Mouse (Mus musculus) urinary bladder, postnatal 14 days (tissue): ENCODE results near the gene Sgcd.

Experiments used
- DNase-seq: peaks from one replicate; pipeline ENCODE4 v3.0.0; 2021; ENCODE audit warnings: low spot score

Gene Sgcd

GRCm38 (mm10) chr11:47276586-47276985, 712.2 kb downstream of the Sgcd start:
- no peak for DNase-seq

DNA sequence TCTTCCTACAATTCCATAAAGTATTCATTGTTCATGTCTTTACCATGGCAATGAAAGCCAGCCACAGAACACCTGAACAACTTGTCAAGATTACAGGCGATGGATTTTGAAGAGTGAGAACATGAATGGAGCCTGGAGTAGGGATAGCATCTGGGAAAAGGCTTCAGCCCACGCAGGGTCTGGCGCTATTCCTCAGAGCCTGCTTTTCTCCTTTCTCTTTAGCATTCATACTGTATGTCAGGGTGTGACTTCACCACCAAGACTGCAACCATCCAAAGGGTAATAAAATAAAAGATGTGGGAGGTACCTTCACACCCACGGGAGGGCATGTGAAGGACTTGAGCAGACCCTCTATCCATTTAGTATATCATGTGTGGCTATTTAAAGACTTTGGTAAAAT, 720.2 kb downstream of the Sgcd start:
- no peak for DNase-seq

GRCm38 (mm10) chr11:47264267-47264984, 724.3 kb downstream of the Sgcd start:
- DNase-seq, result no peak

GRCm38 (mm10) chr11:47250301-47250700, 738.5 kb downstream of the Sgcd start:
- no peak for DNase-seq

DNA sequence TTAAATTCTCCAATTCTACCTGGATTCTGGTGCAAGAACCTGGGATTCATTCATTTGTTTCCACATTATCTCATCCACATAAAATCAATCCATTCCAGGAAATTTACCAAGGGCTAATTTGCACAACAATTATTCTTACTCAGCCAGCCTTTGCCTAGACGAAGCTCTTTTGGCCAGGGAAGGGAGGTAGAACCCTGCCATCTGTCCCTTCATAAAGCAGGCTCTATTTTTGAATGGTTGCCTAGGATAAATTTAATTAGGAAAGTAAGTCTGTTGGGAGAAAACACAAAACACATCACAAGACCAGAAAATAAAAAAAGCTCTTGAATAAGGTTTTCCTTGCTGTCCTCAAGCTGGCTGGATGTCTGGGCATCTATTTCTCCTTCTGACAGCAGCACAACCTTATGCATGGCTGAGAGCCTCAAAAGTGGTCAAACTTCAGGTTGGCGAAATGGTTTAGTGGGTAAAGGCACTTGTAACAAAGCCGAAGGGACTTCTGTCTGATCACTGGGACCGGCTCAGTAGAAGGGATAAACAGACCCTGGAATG, 740.4 kb downstream of the Sgcd start:
- no peak for DNase-seq

DNA sequence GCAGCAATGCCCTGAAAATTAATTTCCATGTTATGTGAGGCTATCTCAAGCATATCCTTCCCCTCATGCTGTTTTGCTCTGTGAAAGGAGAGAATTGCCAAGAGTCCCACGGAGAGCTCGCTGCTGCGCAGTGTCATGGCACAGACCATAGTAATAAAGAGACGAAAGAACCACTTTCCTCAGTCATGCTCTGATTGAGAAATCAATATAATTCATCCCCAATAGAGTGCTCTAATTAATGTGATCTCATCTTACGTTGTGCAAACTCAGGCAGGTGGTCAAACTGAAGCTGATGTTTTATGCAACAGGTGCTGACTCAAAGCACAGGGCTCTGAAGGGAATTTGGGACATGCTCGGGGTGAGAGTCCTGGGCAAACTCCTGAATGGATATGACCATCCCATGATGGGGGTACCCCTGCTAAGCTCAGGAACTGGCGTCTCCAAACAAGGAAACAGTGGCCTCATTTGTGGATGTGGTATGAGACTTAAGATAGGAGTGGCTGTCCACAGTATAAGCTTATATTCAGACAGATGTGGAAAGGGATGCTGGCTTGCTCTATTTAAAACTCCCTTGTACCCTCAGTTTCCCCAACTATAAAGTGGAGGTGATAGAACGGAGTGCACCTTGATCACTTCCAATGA, 740.9 kb downstream of the Sgcd start:
- no peak for DNase-seq

GRCm38 (mm10) chr11:47242401-47242800, 746.4 kb downstream of the Sgcd start:
- no peak for DNase-seq

- no peak for DNase-seq
Measured at GRCm38 (mm10) chr11:47228222-47228621, 760.5 kb downstream of the Sgcd start.

GRCm38 (mm10) chr11:47224148-47224547, 764.6 kb downstream of the Sgcd start:
- no peak for DNase-seq

GRCm38 (mm10) chr11:47211531-47211930, 777.2 kb downstream of the Sgcd start:
- DNase-seq, result no peak

DNA sequence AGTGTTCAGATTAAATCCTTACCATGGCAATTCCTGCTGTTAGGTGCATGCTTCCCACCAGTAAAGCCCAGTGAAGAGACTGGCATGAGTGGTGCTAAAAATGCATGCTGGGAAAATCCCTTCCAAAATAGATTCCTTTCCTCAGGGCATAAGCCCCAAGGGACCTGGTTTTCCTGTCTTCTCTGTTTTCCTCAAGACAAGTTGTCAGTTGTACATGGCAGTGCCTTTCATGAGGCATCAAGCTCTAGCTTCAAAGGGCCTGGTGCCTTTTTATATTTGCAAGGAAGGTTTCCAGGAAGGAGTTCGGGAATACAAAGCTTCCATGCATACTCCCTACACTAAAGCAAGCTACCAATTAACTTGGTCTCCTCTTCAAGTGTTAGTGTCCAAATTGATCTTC, 782.3 kb downstream of the Sgcd start:
- DNase-seq, result no peak

DNA sequence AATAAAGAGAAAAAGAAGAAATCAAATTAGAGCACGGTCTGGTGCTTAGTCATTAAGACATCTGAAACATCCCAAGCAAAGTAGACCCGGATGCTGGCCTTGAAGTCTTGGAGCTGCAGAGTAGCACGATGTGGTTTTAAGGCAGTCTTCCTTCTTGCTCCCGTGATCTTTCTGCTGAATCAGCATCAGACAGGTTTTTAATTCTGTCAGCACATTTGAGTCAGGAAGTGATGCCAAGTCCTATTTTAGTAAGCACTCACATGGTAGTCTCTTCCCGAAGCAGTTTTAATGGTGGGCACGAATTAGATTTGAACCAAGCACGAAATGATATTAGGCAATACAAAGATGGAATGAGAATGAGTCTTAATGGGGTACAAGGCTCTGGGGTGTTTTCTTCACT, 789.7 kb downstream of the Sgcd start:
- no peak for DNase-seq

DNA sequence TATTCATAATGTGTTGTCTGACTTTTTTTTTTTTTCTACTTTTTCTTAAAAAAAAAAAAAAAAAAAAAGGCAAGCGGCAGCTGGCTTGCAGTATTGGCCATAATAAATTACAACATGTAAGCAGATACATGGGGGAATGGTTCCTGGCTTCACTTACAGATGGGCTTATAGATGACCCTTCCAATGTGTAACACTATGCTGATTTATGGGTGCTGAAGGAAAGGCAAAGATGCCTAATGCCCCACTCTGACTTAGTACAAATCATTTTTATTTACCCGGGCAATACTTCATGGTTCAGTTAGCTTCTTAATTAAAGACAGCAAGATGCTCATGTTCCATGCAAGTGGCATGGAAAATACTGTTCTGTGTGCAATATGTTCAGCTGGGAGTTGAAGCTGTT, 800.2 kb downstream of the Sgcd start:
- no peak for DNase-seq

GRCm38 (mm10) chr11:47174977-47175376, 813.8 kb downstream of the Sgcd start:
- no peak for DNase-seq

GRCm38 (mm10) chr11:47170926-47171625, 817.7 kb downstream of the Sgcd start:
- DNase-seq, result no peak

- DNase-seq, result no peak
Measured at GRCm38 (mm10) chr11:47167376-47167775, 821.4 kb downstream of the Sgcd start.

DNA sequence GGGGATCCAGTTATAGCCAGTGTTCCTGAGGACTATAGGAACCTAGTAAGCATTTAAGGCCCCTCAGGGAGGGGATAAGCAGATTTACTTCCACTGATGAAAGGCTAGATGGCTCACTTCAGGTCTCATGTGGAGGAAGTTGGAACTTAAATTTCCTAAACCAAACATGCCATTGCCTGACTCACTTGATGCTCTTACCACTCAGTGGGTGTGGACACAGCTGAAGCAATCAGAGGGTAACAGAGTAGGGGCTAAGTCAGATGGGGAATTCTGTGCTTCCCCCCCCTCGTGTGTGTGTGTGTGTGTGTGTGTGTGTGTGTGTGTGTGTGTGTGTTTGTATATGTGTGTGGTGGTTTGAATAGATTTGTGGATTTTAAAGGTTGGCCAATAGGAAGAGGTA, 830.7 kb downstream of the Sgcd start:
- DNase-seq, result no peak

GRCm38 (mm10) chr11:47156730-47157693, 831.8 kb downstream of the Sgcd start:
- DNase-seq, result no peak

GRCm38 (mm10) chr11:47154837-47155430, 833.8 kb downstream of the Sgcd start:
- peak; percentile 14 for DNase-seq

DNA sequence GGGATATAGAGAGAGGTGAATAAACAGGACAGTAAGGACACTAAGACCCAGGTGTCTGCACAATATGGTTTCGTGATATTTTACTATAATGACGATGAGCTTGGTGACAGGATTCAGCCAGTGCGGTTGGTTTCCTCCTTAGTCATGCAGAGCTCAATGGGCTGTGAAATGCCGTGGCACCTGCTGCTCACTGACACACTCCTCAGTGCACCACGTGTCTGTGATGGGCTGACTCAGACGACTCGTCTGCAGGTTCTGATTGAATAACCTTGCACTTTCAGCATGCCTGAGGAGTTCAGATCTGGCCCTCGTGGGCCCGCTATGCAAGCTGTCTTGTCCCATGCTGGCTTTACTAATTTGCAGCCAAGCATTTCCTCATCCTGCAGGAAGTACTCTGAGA, 839.2 kb downstream of the Sgcd start:
- no peak for DNase-seq

DNA sequence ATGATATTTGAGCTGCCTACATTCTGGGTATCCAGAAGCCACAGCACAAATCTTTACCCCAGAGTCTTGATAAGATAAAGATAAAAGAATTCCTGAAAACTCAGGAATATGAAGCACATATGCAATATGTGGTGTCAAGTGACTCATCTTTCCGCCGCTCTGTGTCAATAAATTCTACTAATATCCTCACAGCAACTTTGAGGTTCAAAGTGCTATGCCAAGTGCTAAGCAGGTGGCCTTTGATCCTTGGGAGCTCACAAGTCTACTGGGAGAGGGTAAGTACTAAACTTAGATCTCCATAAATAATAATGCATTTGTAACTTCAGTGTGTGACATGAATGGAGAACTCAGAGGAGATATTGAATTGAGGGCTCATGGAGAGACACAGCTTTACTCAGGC, 848.9 kb downstream of the Sgcd start:
- no peak for DNase-seq
